Mouse (Mus musculus) heart, embryonic 14.5 days (tissue): ENCODE data around the gene Ap2b1. TPM values are rescaled to one million over a fixed set of nuclear protein-coding genes. Genes with fewer than 3 reads are reported as not detected.

Source experiments
- ATAC-seq: fragments of 200-750 bp; cut with Nextera tagmentation; 2 replicates; pipeline ENCODE4 v1.8.0; 2017; ENCODE audit warnings: low read depth, moderate TSS enrichment; ENCODE audit not compliant: insufficient number of reproducible peaks, insufficient read depth, low FRiP score
- H3K27ac ChIP-seq, 2 experiments: fragments of 200-500 bp in 1 of 2; fragments of 300-500 bp in 1 of 2; sonication (generic) in 1 of 2; replicated peaks in 1 of 2; 2 replicates each; pipeline ENCODE4 v1.5.1; 2012 to 2014; ENCODE audit warnings: low read depth in 2 of 2, low read length in 2 of 2, control low read depth in 1 of 2, mild to moderate bottlenecking in 1 of 2, mixed read lengths in 1 of 2; ENCODE audit not compliant: control insufficient read depth in 1 of 2, insufficient read depth in 1 of 2
- H3K27me3 ChIP-seq: fragments of 300-500 bp; sonication (generic); 2 replicates; pipeline ENCODE4 v1.6.1; 2014; ENCODE audit warnings: mild to moderate bottlenecking, low read length, control low read depth; ENCODE audit not compliant: control insufficient read depth, insufficient read depth
- H3K36me3 ChIP-seq: fragments of 300-500 bp; sonication (generic); 2 replicates; pipeline ENCODE4 v1.6.1; 2014; ENCODE audit warnings: mild to moderate bottlenecking, control low read depth, low read length, mixed read lengths; ENCODE audit not compliant: control insufficient read depth, insufficient read depth
- H3K4me1 ChIP-seq, 2 experiments: fragments of 200-500 bp in 1 of 2; fragments of 300-500 bp in 1 of 2; sonication (generic) in 1 of 2; 2 replicates each; pipeline ENCODE4 v1.6.1; 2012 to 2014; ENCODE audit warnings: low read length in 2 of 2, control low read depth in 1 of 2, mixed read lengths in 1 of 2; ENCODE audit not compliant: control insufficient read depth in 2 of 2, insufficient read depth in 2 of 2
- H3K4me2 ChIP-seq: fragments of 300-500 bp; sonication (generic); 2 replicates; pipeline ENCODE4 v1.6.1; 2014; ENCODE audit warnings: mild to moderate bottlenecking, low read length
- H3K4me3 ChIP-seq, 2 experiments: fragments of 200-500 bp in 1 of 2; fragments of 300-500 bp in 1 of 2; sonication (generic) in 1 of 2; 2 replicates each; pipeline ENCODE4 v1.5.1; 2012 to 2014; ENCODE audit warnings: low read length in 2 of 2, mild to moderate bottlenecking in 2 of 2, control low read depth in 1 of 2, low read depth in 1 of 2, moderate library complexity in 1 of 2; ENCODE audit not compliant: control insufficient read depth in 1 of 2, insufficient read depth in 1 of 2
- H3K9ac ChIP-seq: fragments of 300-500 bp; sonication (generic); 2 replicates; pipeline ENCODE4 v1.6.1; 2014; ENCODE audit warnings: mild to moderate bottlenecking, low read length
- H3K9me3 ChIP-seq: fragments of 300-500 bp; sonication (generic); 2 replicates; pipeline ENCODE4 v1.6.1; 2016; ENCODE audit warnings: low read length, control low read depth; ENCODE audit not compliant: control insufficient read depth
- WGBS: fragments of 180-500 bp; shearing (Covaris S2); extraction: QIAGEN DNeasy Blood & Tissue Kit; methylation state at CpG from one replicate; pipeline ENCODE4 v1.1.7; 2014; 5-methylcytosine and 5-hydroxymethylcytosine counted together
- polyA plus RNA-seq: library from polyadenylated mRNA; unstranded; fragments of >200 nt; fragmentation: Nextera tagmentation; extraction: Ambion mirVana; gene quantifications from 2 replicates; pipeline ENCODE4 v1.2.1, GENCODE M21; 2014

The Ap2b1 gene
- polyA plus RNA-seq, 1 experiment from 2014 or later, result 46.5 TPM

- no peaks in the 10 kb centered on the region for H3K27me3 ChIP-seq
- no peak overlapping the region for H3K27ac ChIP-seq
- H3K4me1 ChIP-seq, result no peaks in the 10 kb centered on the region
- H3K4me3 ChIP-seq, result no peak overlapping the region
- H3K9me3 ChIP-seq, result no peaks in the 10 kb centered on the region
- H3K4me2 ChIP-seq, result no peak overlapping the region
- H3K9ac ChIP-seq, result no peak overlapping the region
- ATAC-seq, result no peak
- peaks cover 89% of the 10 kb centered on the region for H3K36me3 ChIP-seq
- WGBS, result 89% methylated on average over 4 of the region's 4 CpGs
Measured at GRCm38 (mm10) chr11:83371267-83371666, 72.4 kb downstream of the Ap2b1 start.

- Histone ChIP-seq H3K4me2 (no peak overlapping the region), H3K9ac (no peak overlapping the region), H3K27me3 (no peaks in the 10 kb centered on the region), H3K27ac (peak overlapping the region in 1 of 2 experiments; percentile 51; a peak in 1 of 4 replicates), H3K36me3 (peaks cover 28% of the 10 kb centered on the region), H3K4me3 (no peak overlapping the region), H3K4me1 (peaks cover 4 to 12% of the 10 kb centered on the region in 2 experiments), H3K9me3 (no peaks in the 10 kb centered on the region)
- no peak for ATAC-seq
- 35% methylated on average over 7 of the region's 7 CpGs for WGBS
Measured at GRCm38 (mm10) chr11:83379745-83380341, 81.0 kb downstream of the Ap2b1 start.

GRCm38 (mm10) chr11:83382876-83383531, 84.2 kb downstream of the Ap2b1 start:
- Histone ChIP-seq H3K27ac (no peak overlapping the region), H3K4me2 (no peak overlapping the region), H3K36me3 (peaks cover 11% of the 10 kb centered on the region), H3K9me3 (no peaks in the 10 kb centered on the region), H3K4me3 (no peak overlapping the region), H3K9ac (no peak overlapping the region), H3K4me1 (peaks cover 4 to 12% of the 10 kb centered on the region in 2 experiments), H3K27me3 (no peaks in the 10 kb centered on the region)
- no peak for ATAC-seq
- WGBS, result 76% methylated on average over 9 of the region's 9 CpGs

GRCm38 (mm10) chr11:83383532-83383887, 84.7 kb downstream of the Ap2b1 start:
- H3K9me3 ChIP-seq, result no peaks in the 10 kb centered on the region
- peaks cover 8% of the 10 kb centered on the region; the same call in 1 of the 2 replicates for H3K36me3 ChIP-seq
- 89% methylated on average over 1 of the region's 1 CpGs for WGBS
- H3K4me3 ChIP-seq, result no peak overlapping the region
- peaks cover 4 to 12% of the 10 kb centered on the region in 2 experiments for H3K4me1 ChIP-seq
- no peak for ATAC-seq
- no peak overlapping the region for H3K4me2 ChIP-seq
- no peak overlapping the region for H3K9ac ChIP-seq
- no peaks in the 10 kb centered on the region for H3K27me3 ChIP-seq
- no peak overlapping the region for H3K27ac ChIP-seq

- H3K36me3 ChIP-seq, result peaks cover 59% of the 10 kb centered on the region
- 0 out of 2 replicates have a peak overlapping the region, but pooled peaks have one; percentile 44 for H3K9ac ChIP-seq
- no peaks in the 10 kb centered on the region for H3K27me3 ChIP-seq
- peak overlapping the region; percentile 49 for H3K4me2 ChIP-seq
- WGBS, result 25% methylated on average over 4 of the region's 4 CpGs
- peak overlapping the region; percentile 97 to 99 for H3K27ac ChIP-seq
- peak; percentile 56; the same call in 1 of the 2 replicates for ATAC-seq
- H3K4me3 ChIP-seq, result no peak overlapping the region; a peak in 1 of 4 replicates
- H3K9me3 ChIP-seq, result no peaks in the 10 kb centered on the region
- H3K4me1 ChIP-seq, result peaks cover 10 to 32% of the 10 kb centered on the region in 2 experiments
Measured at GRCm38 (mm10) chr11:83393062-83393461, 94.2 kb downstream of the Ap2b1 start.

GRCm38 (mm10) chr11:83394802-83395439, 96.1 kb downstream of the Ap2b1 start:
- H3K9ac ChIP-seq, result no peak overlapping the region
- peaks cover 70% of the 10 kb centered on the region for H3K36me3 ChIP-seq
- no peaks in the 10 kb centered on the region for H3K9me3 ChIP-seq
- H3K27ac ChIP-seq, result peak overlapping the region in 1 of 2 experiments; percentile 31; a peak in 1 of 4 replicates
- no peaks in the 10 kb centered on the region for H3K27me3 ChIP-seq
- H3K4me3 ChIP-seq, result no peak overlapping the region
- no peak overlapping the region for H3K4me2 ChIP-seq
- ATAC-seq, result no peak
- 33% methylated on average over 6 of the region's 6 CpGs for WGBS
- H3K4me1 ChIP-seq, result peaks cover 10 to 32% of the 10 kb centered on the region in 2 experiments

GRCm38 (mm10) chr11:83397626-83398025, 98.8 kb downstream of the Ap2b1 start:
- Histone ChIP-seq H3K4me3 (no peak overlapping the region), H3K4me1 (peaks cover 9 to 21% of the 10 kb centered on the region in 2 experiments), H3K9ac (no peak overlapping the region), H3K27ac (no peak overlapping the region), H3K27me3 (no peaks in the 10 kb centered on the region), H3K4me2 (no peak overlapping the region), H3K9me3 (no peaks in the 10 kb centered on the region), H3K36me3 (peaks cover 58% of the 10 kb centered on the region)
- 75% methylated on average over 7 of the region's 7 CpGs for WGBS
- ATAC-seq, result no peak
